Mouse (Mus musculus) cerebellum, adult 2 months (tissue): ENCODE measurements at regions not wholly inside any gene's neighbourhood (a gene's known extent, or its start where the extent isn't known, plus 50 kb on each side); places are given as distances from the start of the nearest gene placed in this dataset.

Experiments
- CTCF ChIP-seq: fragments of 200-500 bp; IDR thresholded peaks from 2 replicates; pipeline ENCODE4 v1.5.1; 2011; ENCODE audit warnings: low read depth, mild to moderate bottlenecking, control low read depth, low read length, moderate library complexity, borderline replicate concordance; ENCODE audit not compliant: insufficient read depth
- POLR2A ChIP-seq: fragments of 200-500 bp; IDR thresholded peaks from 2 replicates; pipeline ENCODE4 v1.6.1; 2011; ENCODE audit warnings: low read length, control low read depth, borderline replicate concordance; ENCODE audit not compliant: insufficient read depth

DNA sequence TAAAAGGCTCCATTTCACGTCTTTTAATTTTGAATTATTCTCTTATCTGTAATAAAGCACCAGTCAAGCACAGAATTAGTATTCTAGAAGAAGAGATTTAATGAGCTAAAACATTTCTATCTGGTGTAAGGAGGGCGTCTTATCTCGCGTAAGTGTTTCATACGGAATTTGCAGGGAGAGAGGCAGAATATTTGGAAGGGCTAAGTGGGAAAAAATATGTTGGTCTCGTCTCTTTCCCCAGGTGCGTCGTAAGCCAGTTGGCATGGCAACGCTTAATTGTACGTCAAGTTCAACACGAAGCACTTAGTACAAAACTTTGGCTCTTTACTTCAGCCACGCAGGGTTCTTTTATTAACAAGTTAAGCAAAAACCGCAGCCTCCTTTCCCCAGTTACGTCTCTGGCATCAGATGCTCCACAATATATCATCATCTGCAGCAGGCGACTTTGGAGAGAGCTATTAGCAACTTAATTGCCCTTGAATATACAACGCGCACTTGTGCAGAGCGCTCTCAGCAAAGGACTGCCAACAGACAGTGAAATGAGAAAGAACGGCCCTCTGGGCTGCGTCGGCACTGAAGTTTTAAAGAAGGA is 53.0 kb upstream of the Mki67 start:
- TF ChIP-seq POLR2A (no peak), CTCF (no peak)
